Mouse (Mus musculus) spleen, adult 2 months (tissue): ENCODE data around the gene Gm20509. TPM values are rescaled to one million over a fixed set of nuclear protein-coding genes. Genes with fewer than 3 reads are reported as not detected.
"Not testable (repeated sequence)": the region's sequence is repeated elsewhere in the genome, so short reads cannot be mapped to it uniquely, and the experiment has no call there.

Experiments used
- DNase-seq, 2 experiments: peaks; one replicate each; pipeline versions ENCODE4 v3.0.0 to v3.0.0-alpha.2; 2012 to 2021; ENCODE audit warnings: low spot score in 2 of 2, low read depth in 1 of 2
- H3K27ac ChIP-seq: fragments of 200-500 bp; 2 replicates; pipeline ENCODE4 v1.5.1; 2012; ENCODE audit warnings: low read length, inconsistent platforms; ENCODE audit not compliant: insufficient read depth
- H3K27me3 ChIP-seq: fragments of 200-500 bp; 2 replicates; pipeline ENCODE4 v1.6.1; 2012; ENCODE audit warnings: mild to moderate bottlenecking, moderate library complexity, low read length, inconsistent platforms; ENCODE audit not compliant: control insufficient read depth, insufficient read depth
- H3K36me3 ChIP-seq: fragments of 200-500 bp; 2 replicates; pipeline ENCODE4 v1.6.1; 2012; ENCODE audit warnings: mild to moderate bottlenecking, low read length, inconsistent platforms; ENCODE audit not compliant: control insufficient read depth, insufficient read depth
- H3K4me1 ChIP-seq: fragments of 200-500 bp; 2 replicates; pipeline ENCODE4 v1.6.1; 2011; ENCODE audit warnings: inconsistent platforms; ENCODE audit not compliant: control insufficient read depth, insufficient read depth, insufficient read length
- H3K4me3 ChIP-seq: fragments of 200-500 bp; 2 replicates; pipeline ENCODE4 v1.5.1; 2011; ENCODE audit warnings: mild to moderate bottlenecking, inconsistent platforms; ENCODE audit not compliant: insufficient read depth, insufficient read length; ENCODE audit errors: extremely low read depth
- CTCF ChIP-seq: fragments of 200-500 bp; IDR thresholded peaks from 2 replicates; pipeline ENCODE4 v1.5.1; 2011; ENCODE audit warnings: mild to moderate bottlenecking, inconsistent platforms; ENCODE audit not compliant: insufficient read depth, insufficient read length, insufficient replicate concordance; ENCODE audit errors: extremely low read depth
- POLR2A ChIP-seq: fragments of 200-500 bp; IDR thresholded peaks from 2 replicates; pipeline ENCODE4 v1.6.1; 2011; ENCODE audit warnings: low read depth, low read length, inconsistent platforms
- WGBS: fragments of 180-500 bp; shearing (Covaris S2); methylation state at CpG from one replicate; pipeline ENCODE4 v1.1.7; 2018; 5-methylcytosine and 5-hydroxymethylcytosine counted together
- polyA plus RNA-seq: library from polyadenylated mRNA; depleted of rRNA; stranded (reverse); fragments of >200 nt; gene quantifications from 2 replicates; pipeline ENCODE4 v1.2.3, GENCODE M21; 2012

Gm20509 gene
- polyA plus RNA-seq, 1 experiment, result not detected

GRCm38 (mm10) chr9:73070971-73071659, 31.2 kb upstream of the Gm20509 start:
- Histone ChIP-seq H3K4me3 (no peak overlapping the region), H3K27ac (peak overlapping the region; percentile 68), H3K36me3 (no peaks in the 10 kb centered on the region), H3K4me1 (peaks cover 4% of the 10 kb centered on the region; the same call in 1 of the 2 replicates), H3K27me3 (no peaks in the 10 kb centered on the region)
- DNase-seq, result no peak
- TF ChIP-seq CTCF, result no peak
- no peak for TF ChIP-seq POLR2A
- 42% methylated on average over 10 of the region's 10 CpGs for WGBS

- peaks cover 2% of the 10 kb centered on the region; the same call in 1 of the 2 replicates for H3K36me3 ChIP-seq
- no peak for DNase-seq
- 58% methylated on average over 8 of the region's 8 CpGs for WGBS
- no peak overlapping the region for H3K4me3 ChIP-seq
- TF ChIP-seq CTCF, result no peak
- no peak for TF ChIP-seq POLR2A
- peak overlapping the region; percentile 64; the same call in 1 of the 2 replicates for H3K27ac ChIP-seq
- peaks cover 4% of the 10 kb centered on the region; the same call in 1 of the 2 replicates for H3K4me1 ChIP-seq
- H3K27me3 ChIP-seq, result no peaks in the 10 kb centered on the region
Measured at GRCm38 (mm10) chr9:73072426-73072825, 29.8 kb upstream of the Gm20509 start.

- peak overlapping the region; percentile 64 for H3K27ac ChIP-seq
Measured at GRCm38 (mm10) chr9:73073169-73073568, 29.1 kb upstream of the Gm20509 start.

GRCm38 (mm10) chr9:73079349-73079748, 22.9 kb upstream of the Gm20509 start:
- not testable (repeated sequence) for H3K27me3 ChIP-seq, H3K4me1 ChIP-seq, H3K4me3 ChIP-seq, H3K36me3 ChIP-seq, H3K27ac ChIP-seq, DNase-seq
- 83% methylated on average over 11 of the region's 12 CpGs for WGBS

More at GRCm38 (mm10) chr9:73073169-73073568, 29.1 kb upstream of the Gm20509 start:
- Histone ChIP-seq H3K36me3 (peaks cover 2% of the 10 kb centered on the region; the same call in 1 of the 2 replicates), H3K4me1 (peaks cover 4% of the 10 kb centered on the region; the same call in 1 of the 2 replicates), H3K4me3 (peak overlapping the region; percentile 10; the same call in 1 of the 2 replicates), H3K27me3 (no peaks in the 10 kb centered on the region)
- DNase-seq, result peak in 1 of 2 experiments; percentile 19
- 9% methylated on average over 5 of the region's 5 CpGs for WGBS
- TF ChIP-seq POLR2A (no peak), CTCF (no peak)

GRCm38 (mm10) chr9:73079801-73080325, 22.4 kb upstream of the Gm20509 start:
- H3K4me1 ChIP-seq, result peaks cover 2% of the 10 kb centered on the region; the same call in 1 of the 2 replicates
- no peak overlapping the region for H3K4me3 ChIP-seq
- H3K27me3 ChIP-seq, result no peaks in the 10 kb centered on the region
- no peak for DNase-seq
- no peak for TF ChIP-seq POLR2A
- TF ChIP-seq CTCF, result no peak
- no peak overlapping the region for H3K27ac ChIP-seq
- 81% methylated on average over 7 of the region's 7 CpGs for WGBS
- H3K36me3 ChIP-seq, result peaks cover 2% of the 10 kb centered on the region; the same call in 1 of the 2 replicates

- 72% methylated on average over 8 of the region's 8 CpGs for WGBS
- H3K27me3 ChIP-seq, result no peaks in the 10 kb centered on the region
- no peak overlapping the region for H3K4me3 ChIP-seq
- no peak for DNase-seq
- no peak overlapping the region for H3K27ac ChIP-seq
- peaks cover 2% of the 10 kb centered on the region; the same call in 1 of the 2 replicates for H3K4me1 ChIP-seq
- TF ChIP-seq CTCF, result no peak
- TF ChIP-seq POLR2A, result no peak
- 0 out of 2 replicates have a peak, but pooled peaks cover 1% of the 10 kb centered on the region for H3K36me3 ChIP-seq
Measured at GRCm38 (mm10) chr9:73082291-73083000, 19.8 kb upstream of the Gm20509 start.
